Mouse (Mus musculus) hindbrain, postnatal 0 days (tissue): ENCODE measurements around the gene Gstm3. TPM values are rescaled to one million over a fixed set of nuclear protein-coding genes. Genes with fewer than 3 reads are reported as not detected.
A peak's percentile ranks its signal among the peaks of the same experiment; 100 is the strongest.
"Not testable (repeated sequence)": the region's sequence is repeated elsewhere in the genome, so short reads cannot be mapped to it uniquely, and the experiment has no call there.

ENCODE experiments used
- ATAC-seq: fragments of 200-750 bp; cut with Nextera tagmentation; 2 replicates; pipeline ENCODE4 v1.8.0; 2017; ENCODE audit warnings: mild to moderate bottlenecking, moderate TSS enrichment, moderate library complexity
- DNase-seq: peaks from one replicate; pipeline ENCODE4 v3.0.0-alpha.2; 2015; ENCODE audit warnings: low spot score
- H3K27ac ChIP-seq: fragments of 300-500 bp; sonication (generic); 2 replicates; pipeline ENCODE4 v1.5.1; 2014; ENCODE audit warnings: mild to moderate bottlenecking
- H3K27me3 ChIP-seq: fragments of 300-500 bp; sonication (generic); 2 replicates; pipeline ENCODE4 v1.6.1; 2014; ENCODE audit warnings: low read length, mixed read lengths; ENCODE audit not compliant: insufficient read depth
- H3K36me3 ChIP-seq: fragments of 300-500 bp; sonication (generic); 2 replicates; pipeline ENCODE4 v1.6.1; 2014; ENCODE audit warnings: low read length, mixed read lengths; ENCODE audit not compliant: insufficient read depth
- H3K4me1 ChIP-seq: fragments of 300-500 bp; sonication (generic); 2 replicates; pipeline ENCODE4 v1.6.1; 2014; ENCODE audit warnings: antibody characterized with exemption, low read length, mixed read lengths; ENCODE audit not compliant: insufficient read depth
- H3K4me2 ChIP-seq: fragments of 300-500 bp; sonication (generic); 2 replicates; pipeline ENCODE4 v1.6.1; 2014; ENCODE audit warnings: low read depth, mild to moderate bottlenecking, low read length, moderate library complexity, mixed read lengths
- H3K4me3 ChIP-seq: fragments of 300-500 bp; sonication (generic); 2 replicates; pipeline ENCODE4 v1.5.1; 2014; ENCODE audit warnings: low read length
- H3K9ac ChIP-seq: fragments of 300-500 bp; sonication (generic); replicated peaks from 2 replicates; pipeline ENCODE4 v1.6.1; 2014; ENCODE audit warnings: mild to moderate bottlenecking, low read length, moderate library complexity, mixed read lengths
- H3K9me3 ChIP-seq: fragments of 300-500 bp; sonication (generic); 2 replicates; pipeline ENCODE4 v1.6.1; 2016; ENCODE audit warnings: low read length, mixed read lengths
- CTCF ChIP-seq: IDR thresholded peaks from 2 replicates; pipeline ENCODE4 v1.5.1; 2016; ENCODE audit warnings: antibody characterized with exemption, control low read depth, low read depth
- WGBS: fragments of 180-500 bp; shearing (Covaris S2); extraction: QIAGEN DNeasy Blood & Tissue Kit; methylation state at CpG from one replicate; pipeline ENCODE4 v1.1.7; 2014; 5-methylcytosine and 5-hydroxymethylcytosine counted together
- polyA plus RNA-seq: library from polyadenylated mRNA; unstranded; fragments of >200 nt; fragmentation: Nextera tagmentation; extraction: Ambion mirVana; gene quantifications from 2 replicates; pipeline ENCODE4 v1.2.1, GENCODE M21; 2015
- total RNA-seq: library from RNA; depleted of rRNA; stranded (reverse); fragments of >200 nt; gene quantifications from 2 replicates; pipeline ENCODE4 v1.2.3, GENCODE M21; 2014; rRNA removed

Gene Gstm3
- total RNA-seq (not detected in 2 replicates), polyA plus RNA-seq (0.15 TPM in 1 of 2 replicates, not detected in the other)

GRCm38 (mm10) chr3:107968724-107969395 is at the start of gene Gstm3:
Gstm3 (minus strand) TSS chr3:107969283.
- no peak for TF ChIP-seq CTCF
- no peak within 1 kb of the TSS for H3K4me2 ChIP-seq
- no peak for DNase-seq
- H3K9ac ChIP-seq, result no peak within 1 kb of the TSS
- no peak within 1 kb of the TSS for H3K27ac ChIP-seq
- no peak for ATAC-seq
- H3K27me3 ChIP-seq, result no peaks in the 10 kb centered on the region
- 0 out of 2 replicates have a peak, but pooled peaks cover 3% of the 10 kb centered on the region for H3K4me1 ChIP-seq
- H3K9me3 ChIP-seq, result no peaks in the 10 kb centered on the region
- 70% methylated on average over 13 of the region's 13 CpGs for WGBS
- no peaks in the 10 kb centered on the region for H3K36me3 ChIP-seq
- no peak within 1 kb of the TSS for H3K4me3 ChIP-seq

- Histone ChIP-seq H3K4me2 (peak overlapping the region; percentile 76), H3K4me3 (peak overlapping the region; percentile 41), H3K27ac (peak overlapping the region; percentile 91; the same call in 1 of the 2 replicates), H3K4me1 (peaks cover 10% of the 10 kb centered on the region), H3K36me3 (no peaks in the 10 kb centered on the region), H3K27me3 (no peaks in the 10 kb centered on the region), H3K9ac (peak overlapping the region; percentile 35; the same call in 1 of the 2 replicates), H3K9me3 (no peaks in the 10 kb centered on the region)
- no peak for TF ChIP-seq CTCF
- ATAC-seq, result no peak
- 23% methylated on average over 14 of the region's 14 CpGs for WGBS
- peak; percentile 14 for DNase-seq
These were observed 49.2 kb upstream of the Gstm3 start for GRCm38 (mm10) chr3:108018190-108018820.

- Histone ChIP-seq H3K9me3 (no peaks in the 10 kb centered on the region), H3K27me3 (no peaks in the 10 kb centered on the region), H3K4me2 (peak within 1 kb of the TSS; percentile 76), H3K4me1 (peaks cover 16% of the 10 kb centered on the region), H3K27ac (peak within 1 kb of the TSS; percentile 91), H3K36me3 (no peaks in the 10 kb centered on the region), H3K4me3 (peak within 1 kb of the TSS; percentile 41), H3K9ac (peak within 1 kb of the TSS; percentile 63)
- peak; percentile 97 for ATAC-seq
- peak; percentile 94 for TF ChIP-seq CTCF
- DNase-seq, result peak; percentile 96
- WGBS, result under 1% methylated on average over 31 of the region's 31 CpGs
These were observed 48.5 kb upstream of the Gstm3 start, which contains the start of gene Gstm1 for GRCm38 (mm10) chr3:108017473-108018189. Gstm1 (minus strand) TSS chr3:108017973.

- H3K27ac ChIP-seq, result peak overlapping the region; percentile 91; the same call in 1 of the 2 replicates
- H3K36me3 ChIP-seq, DNase-seq, ATAC-seq, H3K27me3 ChIP-seq, H3K9me3 ChIP-seq: not testable (repeated sequence)
- H3K9ac ChIP-seq, result 0 out of 2 replicates have a peak overlapping the region, but pooled peaks have one; percentile 63
- peak overlapping the region; percentile 76 for H3K4me2 ChIP-seq
- H3K4me3 ChIP-seq, result peak overlapping the region; percentile 41; the same call in 1 of the 2 replicates
- WGBS, result 87% methylated on average over 5 of the region's 5 CpGs
- H3K4me1 ChIP-seq, result peaks cover 16% of the 10 kb centered on the region
These were observed 47.4 kb upstream of the Gstm3 start for GRCm38 (mm10) chr3:108016468-108016867.

GRCm38 (mm10) chr3:108014974-108015346 is 45.9 kb upstream of the Gstm3 start:
- WGBS, result 89% methylated on average over 2 of the region's 2 CpGs
- no peaks in the 10 kb centered on the region for H3K27me3 ChIP-seq
- peaks cover 16% of the 10 kb centered on the region for H3K4me1 ChIP-seq
- no peak overlapping the region for H3K27ac ChIP-seq
- DNase-seq (no peak), ATAC-seq (no peak)
- no peaks in the 10 kb centered on the region for H3K36me3 ChIP-seq
- H3K4me3 ChIP-seq, result no peak overlapping the region
- H3K9ac ChIP-seq, result no peak overlapping the region
- no peak for TF ChIP-seq CTCF
- no peak overlapping the region for H3K4me2 ChIP-seq
- no peaks in the 10 kb centered on the region for H3K9me3 ChIP-seq

- Histone ChIP-seq H3K36me3 (no peaks in the 10 kb centered on the region), H3K4me1 (peaks cover 16% of the 10 kb centered on the region), H3K4me3 (no peak overlapping the region), H3K9me3 (no peaks in the 10 kb centered on the region), H3K27ac (peak overlapping the region; percentile 45; the same call in 1 of the 2 replicates), H3K4me2 (no peak overlapping the region), H3K9ac (no peak overlapping the region), H3K27me3 (no peaks in the 10 kb centered on the region)
- WGBS, result 84% methylated on average over 7 of the region's 8 CpGs
- DNase-seq (no peak), ATAC-seq (no peak)
- TF ChIP-seq CTCF, result no peak
These were observed 45.3 kb upstream of the Gstm3 start for GRCm38 (mm10) chr3:108014098-108014973.
